Mouse (Mus musculus): ENCODE measurements around the gene Aktip.

- no peak for TF ChIP-seq MAX (IDR thresholded peaks at IDR 0.05; ENCODE audit: low read length)
- TF ChIP-seq CTCF (conservative IDR thresholded peaks at IDR 0.05 in 1 of 2, IDR thresholded peaks at IDR 0.05 in 1 of 2; ENCODE audit: low read depth in 2 of 2, low read length in 2 of 2): no peak
- no peak for TF ChIP-seq JUND (conservative IDR thresholded peaks at IDR 0.05; ENCODE audit: low read depth, low read length)
- no peak for TF ChIP-seq POLR2A (IDR thresholded peaks at IDR 0.05; ENCODE audit: low read depth, low read length)
These were observed 39.6 kb downstream of the Aktip start for GRCm38 (mm10) chr8:91159959-91160800.
